Mouse (Mus musculus): Measurements from ENCODE around the gene Lbp. TPM values are rescaled to one million over a fixed set of nuclear protein-coding genes. Genes with fewer than 3 reads are reported as not detected.

Gene Lbp
- polyA plus RNA-seq, 1 experiment = not detected

DNA sequence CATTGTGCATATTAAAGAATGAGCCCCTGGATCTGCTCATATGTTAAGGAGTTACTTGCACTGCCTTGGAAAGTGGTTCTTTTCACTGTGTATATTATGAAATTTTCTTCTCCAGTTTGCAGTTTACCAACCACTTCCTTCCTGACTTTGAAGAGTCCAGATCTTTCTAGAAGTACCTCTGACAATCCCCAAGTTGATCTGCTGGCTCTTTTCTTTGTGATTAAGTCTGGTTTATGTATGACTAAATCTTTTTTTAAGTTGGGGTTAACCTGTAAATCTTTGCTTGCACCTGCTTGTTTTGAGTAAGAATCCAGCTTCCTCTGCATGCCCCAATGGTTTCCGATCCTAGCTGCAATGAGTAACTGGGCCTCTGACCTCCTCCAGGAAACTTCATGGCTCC lies 6.8 kb downstream of the Lbp start:
- no peak overlapping the region for H3K4me3 ChIP-seq (ENCODE audit: insufficient read depth, poor library complexity, severe bottlenecking)
- H3K27me3 ChIP-seq (ENCODE audit: control insufficient read depth, insufficient read depth, insufficient read length) = peaks cover 4% of the 10 kb centered on the region
- H3ac ChIP-seq (ENCODE audit: control insufficient read depth, insufficient read length, low read depth) = no peak overlapping the region
- H3K36me3 ChIP-seq (ENCODE audit: control insufficient read depth, insufficient read depth) = no peaks in the 10 kb centered on the region
- no peaks in the 10 kb centered on the region for H3K79me2 ChIP-seq (ENCODE audit: control insufficient read depth, insufficient read depth)
- no peak for TF ChIP-seq MYOG (IDR thresholded peaks at IDR 0.05; ENCODE audit: control insufficient read depth, extremely low read depth, insufficient read length)
- no peak for TF ChIP-seq MYOD1 (IDR thresholded peaks at IDR 0.05; ENCODE audit: control insufficient read depth, insufficient read length, low read depth)
- no peak for TF ChIP-seq CTCF (IDR thresholded peaks at IDR 0.05; ENCODE audit: control insufficient read depth, insufficient read depth, insufficient read length)
- TF ChIP-seq USF1 (IDR thresholded peaks at IDR 0.05; ENCODE audit: low read depth) = no peak
- no peak for TF ChIP-seq MAX (IDR thresholded peaks at IDR 0.05)
- TF ChIP-seq CEBPB (IDR thresholded peaks at IDR 0.05; ENCODE audit: low read depth) = no peak
- no peak for TF ChIP-seq FOSL1 (IDR thresholded peaks at IDR 0.05; ENCODE audit: insufficient read depth, low read length, poor library complexity, severe bottlenecking)
- H3K79me3 ChIP-seq (ENCODE audit: low read depth) = no peaks in the 10 kb centered on the region

DNA sequence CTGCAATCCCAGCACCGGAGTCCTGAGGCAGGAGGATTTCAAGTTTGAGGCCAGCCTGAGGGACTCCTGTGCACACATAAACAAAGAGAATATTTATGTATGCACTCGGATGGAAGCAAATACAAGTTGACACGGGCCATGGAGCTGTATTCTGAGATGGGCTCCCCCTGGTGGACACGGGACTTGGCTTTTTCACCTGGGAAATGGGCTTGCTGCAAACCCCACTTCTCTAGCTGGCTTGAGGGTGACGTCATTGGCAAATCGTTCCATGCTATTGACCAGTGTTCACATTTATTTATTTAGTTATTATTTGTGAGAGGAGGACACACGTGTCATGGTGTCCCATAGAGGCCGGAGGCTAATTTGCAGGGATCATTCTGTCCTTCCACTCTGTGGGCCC lies 10.1 kb downstream of the Lbp start:
- TF ChIP-seq MYOD1 (IDR thresholded peaks at IDR 0.05; ENCODE audit: control insufficient read depth, insufficient read length, low read depth) (no peak), CTCF (IDR thresholded peaks at IDR 0.05; ENCODE audit: control insufficient read depth, insufficient read depth, insufficient read length) (peak; percentile 4)
- Histone ChIP-seq H3K79me2 (ENCODE audit: control insufficient read depth, insufficient read depth) (no peaks in the 10 kb centered on the region), H3K4me3 (ENCODE audit: insufficient read depth, poor library complexity, severe bottlenecking) (no peak overlapping the region), H3K79me3 (ENCODE audit: low read depth) (no peaks in the 10 kb centered on the region), H3ac (ENCODE audit: control insufficient read depth, insufficient read length, low read depth) (no peak overlapping the region), H3K36me3 (ENCODE audit: control insufficient read depth, insufficient read depth) (no peaks in the 10 kb centered on the region), H3K27me3 (ENCODE audit: control insufficient read depth, insufficient read depth, insufficient read length) (peaks cover 12% of the 10 kb centered on the region)

DNA sequence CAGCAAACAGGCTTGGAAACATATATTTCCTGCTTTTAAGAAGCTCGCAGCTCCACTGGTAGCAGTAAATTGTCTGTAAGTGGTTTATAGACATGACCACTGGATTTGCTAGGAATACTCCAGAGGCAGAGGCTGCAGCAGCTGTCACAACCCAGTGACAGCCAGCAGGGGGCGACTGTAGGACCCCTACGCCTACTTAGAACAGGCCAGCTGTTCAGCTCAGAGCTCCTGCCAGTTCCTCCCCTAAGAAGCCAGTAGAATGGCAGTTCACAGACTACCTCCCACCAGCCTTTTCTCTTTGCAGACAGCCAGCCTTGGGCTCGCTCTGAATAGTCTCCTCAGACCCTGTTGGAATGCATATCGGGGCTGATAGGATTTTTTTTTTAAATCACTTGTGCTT lies 10.7 kb downstream of the Lbp start:
- TF ChIP-seq MYOG (IDR thresholded peaks at IDR 0.05; ENCODE audit: control insufficient read depth, extremely low read depth, insufficient read length) (no peak), CTCF (IDR thresholded peaks at IDR 0.05; ENCODE audit: control insufficient read depth, insufficient read depth, insufficient read length) (no peak), USF1 (IDR thresholded peaks at IDR 0.05; ENCODE audit: low read depth) (no peak), MAX (IDR thresholded peaks at IDR 0.05) (no peak), MYOD1 (IDR thresholded peaks at IDR 0.05; ENCODE audit: control insufficient read depth, insufficient read length, low read depth) (no peak), CEBPB (IDR thresholded peaks at IDR 0.05; ENCODE audit: low read depth) (no peak), FOSL1 (IDR thresholded peaks at IDR 0.05; ENCODE audit: insufficient read depth, low read length, poor library complexity, severe bottlenecking) (no peak)
- Histone ChIP-seq H3K4me3 (ENCODE audit: insufficient read depth, poor library complexity, severe bottlenecking) (no peak overlapping the region), H3K36me3 (ENCODE audit: control insufficient read depth, insufficient read depth) (no peaks in the 10 kb centered on the region), H3K79me3 (ENCODE audit: low read depth) (no peaks in the 10 kb centered on the region), H3K79me2 (ENCODE audit: control insufficient read depth, insufficient read depth) (no peaks in the 10 kb centered on the region), H3K27me3 (ENCODE audit: control insufficient read depth, insufficient read depth, insufficient read length) (peaks cover 16% of the 10 kb centered on the region), H3ac (ENCODE audit: control insufficient read depth, insufficient read length, low read depth) (no peak overlapping the region)

DNA sequence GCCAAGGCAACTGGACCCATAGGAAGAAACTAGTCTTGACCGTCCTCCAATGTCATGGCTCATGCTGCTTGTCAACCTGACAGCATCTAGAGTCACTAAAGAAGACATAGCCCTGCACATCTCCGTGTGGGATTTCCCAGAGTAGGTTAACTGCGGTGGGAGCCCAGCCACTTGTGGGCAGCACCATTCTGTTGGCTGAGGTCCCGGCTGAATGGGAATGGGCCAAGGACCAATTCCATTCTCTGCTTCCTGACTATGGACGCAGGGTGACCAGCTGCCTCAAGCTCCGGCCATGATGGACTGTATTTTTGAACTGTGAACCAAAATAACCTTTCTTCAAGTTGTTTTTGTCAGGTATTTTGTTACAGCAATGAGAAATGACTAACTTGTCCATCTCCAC lies 15.3 kb downstream of the Lbp start:
- Histone ChIP-seq H3K79me3 (ENCODE audit: low read depth) (no peaks in the 10 kb centered on the region), H3ac (ENCODE audit: control insufficient read depth, insufficient read length, low read depth) (no peak overlapping the region), H3K27me3 (ENCODE audit: control insufficient read depth, insufficient read depth, insufficient read length) (peaks cover 34% of the 10 kb centered on the region), H3K4me3 (ENCODE audit: insufficient read depth, poor library complexity, severe bottlenecking) (no peak overlapping the region), H3K79me2 (ENCODE audit: control insufficient read depth, insufficient read depth) (no peaks in the 10 kb centered on the region), H3K36me3 (ENCODE audit: control insufficient read depth, insufficient read depth) (no peaks in the 10 kb centered on the region)
- no peak for TF ChIP-seq MAX (IDR thresholded peaks at IDR 0.05)
- TF ChIP-seq FOSL1 (IDR thresholded peaks at IDR 0.05; ENCODE audit: insufficient read depth, low read length, poor library complexity, severe bottlenecking) = no peak
- TF ChIP-seq CTCF (IDR thresholded peaks at IDR 0.05; ENCODE audit: control insufficient read depth, insufficient read depth, insufficient read length) = no peak
- no peak for TF ChIP-seq CEBPB (IDR thresholded peaks at IDR 0.05; ENCODE audit: low read depth)
- no peak for TF ChIP-seq MYOG (IDR thresholded peaks at IDR 0.05; ENCODE audit: control insufficient read depth, extremely low read depth, insufficient read length)
- no peak for TF ChIP-seq MYOD1 (IDR thresholded peaks at IDR 0.05; ENCODE audit: control insufficient read depth, insufficient read length, low read depth)
- no peak for TF ChIP-seq USF1 (IDR thresholded peaks at IDR 0.05; ENCODE audit: low read depth)

DNA sequence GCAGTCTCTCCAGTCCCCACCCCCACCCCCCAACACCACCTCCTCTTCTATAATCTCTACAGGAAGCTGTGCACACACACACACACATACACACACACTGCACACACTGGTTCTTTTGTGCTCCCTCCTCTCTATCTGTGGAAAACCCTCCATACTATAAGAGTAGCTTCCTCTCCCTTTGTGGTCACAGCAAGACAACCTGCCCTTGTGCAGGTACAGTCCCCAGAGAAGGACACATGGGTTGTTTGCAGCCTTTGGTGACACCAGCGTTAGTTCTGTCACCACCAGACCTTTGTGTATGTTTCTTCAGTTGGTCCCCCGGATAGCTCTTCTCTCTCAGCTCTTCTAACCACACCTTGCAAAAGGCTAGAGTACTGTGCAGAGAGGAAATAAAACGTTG lies 16.6 kb downstream of the Lbp start:
- H3K36me3 ChIP-seq (ENCODE audit: control insufficient read depth, insufficient read depth) = no peaks in the 10 kb centered on the region
- H3K27me3 ChIP-seq (ENCODE audit: control insufficient read depth, insufficient read depth, insufficient read length) = peaks cover 38% of the 10 kb centered on the region
- TF ChIP-seq CEBPB (IDR thresholded peaks at IDR 0.05; ENCODE audit: low read depth) (no peak), MAX (IDR thresholded peaks at IDR 0.05) (no peak), MYOG (IDR thresholded peaks at IDR 0.05; ENCODE audit: control insufficient read depth, extremely low read depth, insufficient read length) (no peak), CTCF (IDR thresholded peaks at IDR 0.05; ENCODE audit: control insufficient read depth, insufficient read depth, insufficient read length) (no peak), FOSL1 (IDR thresholded peaks at IDR 0.05; ENCODE audit: insufficient read depth, low read length, poor library complexity, severe bottlenecking) (no peak), USF1 (IDR thresholded peaks at IDR 0.05; ENCODE audit: low read depth) (no peak), MYOD1 (IDR thresholded peaks at IDR 0.05; ENCODE audit: control insufficient read depth, insufficient read length, low read depth) (no peak)
- H3K79me2 ChIP-seq (ENCODE audit: control insufficient read depth, insufficient read depth) = no peaks in the 10 kb centered on the region
- no peaks in the 10 kb centered on the region for H3K79me3 ChIP-seq (ENCODE audit: low read depth)
- H3ac ChIP-seq (ENCODE audit: control insufficient read depth, insufficient read length, low read depth) = no peak overlapping the region
- H3K4me3 ChIP-seq (ENCODE audit: insufficient read depth, poor library complexity, severe bottlenecking) = no peak overlapping the region

DNA sequence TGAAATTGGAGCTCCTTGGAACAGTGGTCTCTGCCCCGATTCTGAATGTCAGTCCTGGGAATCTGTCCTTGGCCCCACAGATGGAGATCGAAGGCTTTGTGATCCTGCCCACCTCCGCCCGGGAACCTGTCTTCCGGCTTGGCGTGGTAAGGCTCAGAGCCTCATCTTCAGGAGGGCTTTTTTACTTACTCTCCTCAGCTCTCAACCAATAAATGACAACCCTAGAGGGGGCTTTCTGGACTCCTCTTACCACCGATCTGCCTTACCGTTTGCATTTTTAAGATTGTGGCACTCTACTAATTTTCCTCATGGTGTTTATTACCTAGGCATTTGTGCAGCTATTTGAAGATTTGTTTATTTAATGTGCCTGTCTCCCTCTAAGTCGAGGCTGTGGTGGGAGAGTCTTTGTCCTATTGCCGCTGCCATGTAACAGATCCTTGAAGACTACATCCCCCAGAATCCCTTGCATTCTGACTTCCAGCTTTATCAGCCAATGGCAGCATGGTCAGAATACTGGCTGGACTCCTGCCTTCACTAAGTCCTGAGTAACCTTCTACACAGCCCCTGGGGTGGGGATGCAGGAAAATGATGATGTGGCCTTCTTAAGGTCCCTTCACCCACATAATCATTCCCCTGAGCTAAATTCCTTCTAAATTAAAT lies 18.4 kb downstream of the Lbp start:
- no peaks in the 10 kb centered on the region for H3K79me3 ChIP-seq (ENCODE audit: low read depth)
- no peak overlapping the region for H3K4me3 ChIP-seq (ENCODE audit: insufficient read depth, poor library complexity, severe bottlenecking)
- H3K79me2 ChIP-seq (ENCODE audit: control insufficient read depth, insufficient read depth) = no peaks in the 10 kb centered on the region
- TF ChIP-seq FOSL1 (IDR thresholded peaks at IDR 0.05; ENCODE audit: insufficient read depth, low read length, poor library complexity, severe bottlenecking) = no peak
- no peak for TF ChIP-seq CEBPB (IDR thresholded peaks at IDR 0.05; ENCODE audit: low read depth)
- TF ChIP-seq MAX (IDR thresholded peaks at IDR 0.05) = no peak
- H3ac ChIP-seq (ENCODE audit: control insufficient read depth, insufficient read length, low read depth) = no peak overlapping the region
- H3K27me3 ChIP-seq (ENCODE audit: control insufficient read depth, insufficient read depth, insufficient read length) = peaks cover 41% of the 10 kb centered on the region
- no peaks in the 10 kb centered on the region for H3K36me3 ChIP-seq (ENCODE audit: control insufficient read depth, insufficient read depth)
